Mouse (Mus musculus): ENCODE results near the gene Lrrc15.

Lrrc15 gene

DNA sequence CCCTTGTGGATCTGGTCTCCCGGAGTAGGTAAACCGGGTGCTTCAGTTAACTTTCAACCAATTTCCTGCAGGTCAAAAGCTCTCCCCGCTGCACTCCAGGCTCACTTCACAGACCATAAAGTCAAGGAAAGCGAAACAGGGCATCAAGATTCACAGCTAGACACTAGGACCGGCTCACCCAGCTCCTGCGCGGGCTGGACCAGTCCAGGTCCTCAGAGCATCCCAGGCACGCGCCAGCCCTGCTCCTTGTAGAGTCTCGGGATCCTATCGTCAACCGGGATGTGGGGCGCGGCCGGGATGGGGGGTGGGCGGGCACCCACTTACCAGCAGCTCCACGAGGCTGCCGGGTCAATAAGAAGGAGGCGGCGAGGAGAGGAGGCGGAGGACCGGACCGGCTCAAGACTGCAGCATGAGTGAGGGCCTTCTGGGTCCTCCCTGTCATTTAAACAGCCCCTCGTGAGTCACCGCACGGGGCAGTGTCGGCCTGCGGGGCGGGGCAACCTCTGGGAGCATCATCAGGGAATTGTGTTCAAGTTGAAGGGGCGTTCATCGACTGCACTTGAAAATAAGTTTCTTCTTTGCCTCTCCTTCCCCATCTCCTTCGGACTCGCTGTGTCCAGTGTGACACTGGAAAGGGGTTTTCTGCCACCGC lies at the start of gene Lrrc15:
Lrrc15 (minus strand) TSS at position 413 of the 652 bp plus-strand sequence.
- peak in 1 of 2 experiments; percentile 32 for DNase-seq (ENCODE audit: low spot score in 2 of 2)

DNA sequence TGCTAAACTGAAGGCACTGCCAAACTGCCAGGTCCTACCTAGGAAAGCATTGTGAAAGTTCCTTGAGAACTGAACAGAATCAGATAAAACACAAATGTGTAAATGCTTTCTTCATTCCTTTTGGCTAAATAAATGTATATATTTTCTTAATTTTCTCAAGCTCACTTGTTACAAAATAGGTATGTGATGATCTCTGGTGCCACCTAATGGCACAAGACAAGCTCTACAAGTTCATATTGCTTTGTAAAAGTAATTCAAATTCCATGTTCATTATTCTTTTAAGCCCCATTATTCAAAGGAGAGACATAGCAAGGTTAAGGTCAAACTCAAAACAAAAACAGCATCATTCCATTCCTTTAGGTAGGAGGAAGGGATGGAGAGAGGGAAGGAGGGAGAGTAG lies 31.2 kb upstream of the Lrrc15 start:
- no peak for DNase-seq (ENCODE audit: low spot score in 2 of 2)

DNA sequence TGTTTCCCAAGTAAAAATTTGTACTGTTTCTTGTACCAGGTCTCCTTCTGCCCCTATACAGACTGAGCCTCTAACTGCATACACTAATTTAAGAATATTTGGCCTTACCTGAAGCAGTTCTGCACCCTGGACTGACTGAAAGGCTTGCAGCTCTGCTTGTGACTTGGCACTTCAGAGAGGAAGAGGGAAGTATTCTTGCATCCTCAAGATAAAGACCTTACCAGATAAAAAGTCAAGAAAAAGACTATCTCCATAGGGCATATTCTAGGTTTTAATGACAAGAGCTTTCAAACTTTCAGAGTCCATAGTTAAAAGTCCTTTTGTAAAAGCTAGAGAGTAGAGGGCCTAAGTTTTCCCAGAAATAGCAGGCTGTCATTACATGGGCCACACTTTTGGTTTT lies 27.6 kb upstream of the Lrrc15 start, which contains the start of gene Gp5:
Gp5 (minus strand) TSS at position 133 of the 400 bp plus-strand sequence.
- no peak for DNase-seq (ENCODE audit: low spot score in 2 of 2)

DNA sequence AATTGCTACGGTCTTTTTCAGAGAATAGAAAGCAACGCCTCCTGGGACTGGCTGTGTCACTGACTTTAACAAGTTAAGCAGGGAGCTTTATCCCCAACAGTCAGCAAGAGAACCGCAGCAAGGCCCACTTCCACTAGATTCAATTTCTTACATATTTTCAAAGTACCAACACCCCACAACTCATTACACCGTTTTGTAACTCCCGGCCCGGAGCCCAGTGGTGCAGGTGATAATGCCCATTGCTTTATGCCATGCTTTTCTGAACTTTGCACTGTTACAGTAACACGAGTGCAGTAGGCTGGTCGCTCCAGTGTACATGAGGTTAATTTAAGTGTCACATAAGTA lies 27.1 kb upstream of the Lrrc15 start:
- DNase-seq (ENCODE audit: low spot score in 2 of 2) = no peak

DNA sequence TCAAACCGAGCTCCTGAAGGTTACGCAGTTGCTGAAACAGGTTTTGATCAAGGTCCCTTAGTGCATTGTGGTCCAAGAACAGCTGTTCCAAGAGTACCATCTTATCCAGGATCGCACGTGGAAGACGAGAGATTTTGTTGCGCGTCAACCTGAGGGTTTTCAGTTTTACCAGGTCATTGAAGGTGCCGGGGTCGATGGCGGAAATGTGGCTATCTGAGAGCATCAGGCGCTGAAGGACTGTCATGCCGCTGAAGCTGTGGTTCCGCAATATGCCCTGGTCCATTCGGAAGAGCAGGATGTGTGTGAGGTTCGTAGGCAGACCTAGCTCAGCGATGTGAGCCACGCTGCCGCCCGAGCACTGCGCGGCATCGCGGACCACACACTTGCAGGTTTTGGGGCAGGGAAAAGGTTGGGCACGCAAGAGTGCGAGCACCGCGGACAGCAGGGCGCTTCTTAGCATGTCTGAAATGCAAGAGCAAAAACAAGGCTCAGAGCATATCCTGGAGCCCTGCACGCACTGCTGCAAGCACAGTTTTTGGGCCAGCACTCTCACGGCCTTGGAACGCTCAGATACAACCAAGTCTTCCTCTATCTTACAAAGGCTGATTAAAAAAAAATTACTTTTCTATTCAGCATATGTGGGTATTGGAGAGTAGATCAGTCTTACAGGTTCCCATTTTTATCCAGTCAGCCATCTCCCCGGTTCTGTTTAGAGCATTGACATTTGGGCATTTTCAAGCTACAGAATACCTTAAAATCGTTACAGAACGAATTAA lies 26.5 kb upstream of the Lrrc15 start:
- DNase-seq (ENCODE audit: low spot score in 2 of 2) = peak in 1 of 2 experiments; percentile 24

DNA sequence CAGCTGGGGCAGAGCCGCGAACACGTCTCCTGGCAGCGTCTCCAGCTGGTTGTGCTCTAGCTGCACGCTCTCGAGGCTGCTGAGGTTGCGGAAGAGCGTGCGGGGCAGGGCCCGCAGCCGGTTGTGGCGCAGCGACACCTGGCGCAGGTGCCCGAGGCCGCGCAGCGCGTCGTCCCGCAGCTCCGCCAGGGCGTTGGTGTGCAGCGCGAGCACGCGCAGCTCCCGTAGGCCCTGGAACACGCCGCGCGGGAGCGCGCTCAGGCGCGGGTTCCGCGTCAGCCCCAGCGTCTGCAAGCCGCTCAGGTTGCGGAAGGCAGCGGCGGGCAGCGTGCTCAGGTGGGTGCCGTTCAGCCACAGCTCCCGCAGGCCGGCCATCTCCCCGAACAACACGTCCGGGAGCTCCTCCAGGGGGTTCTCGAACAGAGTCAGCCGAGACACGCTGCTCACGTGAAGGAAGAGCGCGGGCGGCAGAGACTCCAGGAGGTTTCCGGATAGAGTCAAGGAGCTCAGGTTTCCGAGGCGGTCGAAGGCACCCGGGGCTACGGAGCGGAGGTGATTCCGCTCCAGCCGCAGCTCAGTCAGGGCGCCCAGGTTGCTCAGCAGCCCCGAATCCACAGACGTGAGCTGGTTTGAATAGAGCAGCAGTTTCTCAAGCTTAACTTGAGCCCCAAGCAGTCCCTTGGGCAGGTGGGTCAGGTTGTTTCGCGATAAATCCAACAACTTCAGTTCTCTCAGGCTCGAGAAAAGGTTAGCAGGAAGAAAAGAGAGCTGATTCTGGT lies 25.7 kb upstream of the Lrrc15 start:
- peak; percentile 20 to 46 for DNase-seq (ENCODE audit: low spot score in 2 of 2)

DNA sequence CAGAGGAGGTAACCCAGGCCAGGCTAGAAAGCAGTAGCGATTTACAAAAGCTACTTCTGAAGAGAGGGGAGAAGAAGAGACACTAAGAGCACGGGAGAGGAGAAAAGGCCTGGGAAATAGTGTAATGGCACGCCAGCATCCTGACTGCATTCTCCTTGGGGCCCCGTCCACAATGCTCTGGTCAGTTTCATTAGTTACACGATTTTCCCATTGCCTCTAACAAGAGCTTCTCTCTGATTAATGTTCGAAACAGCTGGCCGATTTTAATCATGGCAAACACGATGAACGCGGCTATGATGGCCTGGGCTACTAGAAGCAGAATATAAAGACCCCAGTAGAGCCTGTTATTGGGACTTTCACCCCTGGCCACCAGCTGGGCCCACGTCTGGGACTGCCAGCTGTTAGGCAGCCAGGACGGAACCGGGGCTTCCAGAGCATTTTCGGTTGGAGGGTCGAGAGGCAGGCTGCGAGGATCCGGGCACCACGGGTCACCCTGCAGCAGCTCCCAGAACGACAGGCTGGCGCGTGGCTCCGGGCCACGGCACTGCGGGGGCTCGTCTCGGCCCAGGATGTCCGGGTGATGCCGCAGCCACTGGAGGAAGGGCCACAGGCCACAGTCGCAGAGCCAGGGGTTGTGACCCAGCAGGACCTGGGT lies 25.0 kb upstream of the Lrrc15 start:
- peak in 1 of 2 experiments; percentile 18 for DNase-seq (ENCODE audit: low spot score in 2 of 2)

DNA sequence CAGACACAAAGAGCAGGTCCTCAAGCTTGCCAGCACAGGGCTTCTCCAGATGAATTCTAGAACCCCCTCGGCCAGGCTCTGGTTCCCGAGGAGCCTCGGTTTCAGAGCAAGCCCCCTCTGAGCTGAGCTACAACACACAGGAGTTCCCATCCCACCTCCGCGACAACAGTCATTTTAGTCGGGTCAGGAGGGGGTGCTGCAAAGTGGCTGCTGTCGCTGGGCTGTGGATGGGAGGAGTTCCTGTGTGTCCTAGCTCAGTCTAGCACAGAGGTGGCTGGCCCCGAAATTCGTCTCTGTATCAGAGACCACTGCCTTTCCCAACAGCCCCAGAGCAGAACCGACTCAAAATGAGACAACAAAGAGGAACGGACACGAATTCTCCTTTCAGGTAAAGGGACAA lies 24.2 kb upstream of the Lrrc15 start:
- DNase-seq (ENCODE audit: low spot score in 2 of 2) = no peak

DNA sequence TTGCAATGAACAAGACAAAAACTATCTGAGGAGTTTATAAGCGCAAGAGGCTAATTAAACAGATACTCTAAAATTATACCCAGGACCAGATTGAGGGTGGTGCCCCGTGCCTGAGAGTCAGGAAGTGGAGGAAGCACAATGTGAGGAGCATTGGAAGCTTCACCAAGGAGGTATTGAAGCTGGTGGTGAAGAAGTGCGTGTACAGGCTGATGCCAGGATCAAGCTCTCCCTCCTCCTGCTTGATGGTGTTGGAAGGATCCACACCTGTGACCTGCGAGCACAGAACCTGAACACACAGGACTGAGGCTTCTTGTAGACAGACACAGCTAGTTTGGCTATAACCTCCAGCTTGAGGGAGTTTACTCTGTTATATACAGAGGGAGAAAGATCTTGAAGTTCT lies 23.0 kb upstream of the Lrrc15 start:
- DNase-seq (ENCODE audit: low spot score in 2 of 2) = no peak

DNA sequence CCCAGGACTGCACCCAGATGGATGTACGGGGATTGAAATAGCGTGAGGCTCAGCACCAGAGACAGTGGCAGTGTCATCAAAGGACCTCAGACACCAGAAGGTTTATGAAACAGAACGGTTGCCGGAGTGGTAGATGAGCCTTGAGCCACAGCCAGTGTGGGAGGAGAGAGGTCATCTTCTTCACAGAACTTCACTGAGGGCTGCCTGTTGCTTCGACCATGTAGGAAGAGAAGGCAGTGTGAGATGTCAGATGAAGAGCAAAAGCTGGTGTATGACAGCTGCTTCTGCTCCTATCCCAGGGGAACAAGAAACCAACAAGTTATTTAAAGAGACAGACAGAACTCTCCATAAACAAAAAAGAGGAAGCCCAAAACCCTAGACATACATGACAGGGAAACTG lies 21.2 kb upstream of the Lrrc15 start:
- DNase-seq (ENCODE audit: low spot score in 2 of 2) = no peak

DNA sequence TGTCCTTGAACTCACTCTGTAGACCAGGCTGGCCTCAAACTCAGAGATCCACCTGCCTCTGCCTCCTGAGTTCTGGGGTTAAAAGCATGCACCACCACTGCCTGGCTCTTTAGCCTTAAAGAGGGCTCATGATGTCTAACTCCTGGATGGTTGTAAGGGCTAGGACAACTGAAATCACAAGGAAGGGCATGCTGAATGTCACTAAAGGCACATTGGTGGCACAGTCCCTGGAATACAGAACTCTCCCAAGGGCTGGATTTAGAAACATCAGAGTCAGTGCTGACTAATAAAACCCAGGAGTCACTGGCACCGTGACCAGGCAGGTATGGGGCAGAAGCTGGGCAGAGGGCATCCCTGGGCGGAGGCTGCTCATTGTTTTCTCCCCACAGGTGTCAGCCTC lies 20.4 kb upstream of the Lrrc15 start:
- no peak for DNase-seq (ENCODE audit: low spot score in 2 of 2)

DNA sequence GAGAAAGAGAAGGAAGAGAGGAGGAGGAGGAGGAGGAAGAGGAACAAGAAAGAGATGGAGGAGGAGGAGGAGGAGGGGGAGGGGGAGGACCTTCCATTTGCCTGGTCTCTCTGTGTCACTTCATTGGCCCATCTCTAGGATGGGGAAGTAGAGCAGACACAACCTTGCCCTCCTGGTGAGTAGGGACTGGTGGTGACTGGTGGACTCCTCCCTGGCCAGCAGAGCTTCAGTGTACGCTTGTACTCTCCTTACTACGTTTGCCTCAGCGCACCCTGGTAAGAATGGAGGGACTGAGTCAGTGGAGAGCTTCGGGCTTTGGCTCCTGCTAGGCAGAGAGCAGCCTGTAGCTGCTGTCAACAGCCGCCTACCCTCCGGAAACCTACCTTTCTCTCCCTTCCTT lies 19.6 kb upstream of the Lrrc15 start:
- no peak for DNase-seq (ENCODE audit: low spot score in 2 of 2)

DNA sequence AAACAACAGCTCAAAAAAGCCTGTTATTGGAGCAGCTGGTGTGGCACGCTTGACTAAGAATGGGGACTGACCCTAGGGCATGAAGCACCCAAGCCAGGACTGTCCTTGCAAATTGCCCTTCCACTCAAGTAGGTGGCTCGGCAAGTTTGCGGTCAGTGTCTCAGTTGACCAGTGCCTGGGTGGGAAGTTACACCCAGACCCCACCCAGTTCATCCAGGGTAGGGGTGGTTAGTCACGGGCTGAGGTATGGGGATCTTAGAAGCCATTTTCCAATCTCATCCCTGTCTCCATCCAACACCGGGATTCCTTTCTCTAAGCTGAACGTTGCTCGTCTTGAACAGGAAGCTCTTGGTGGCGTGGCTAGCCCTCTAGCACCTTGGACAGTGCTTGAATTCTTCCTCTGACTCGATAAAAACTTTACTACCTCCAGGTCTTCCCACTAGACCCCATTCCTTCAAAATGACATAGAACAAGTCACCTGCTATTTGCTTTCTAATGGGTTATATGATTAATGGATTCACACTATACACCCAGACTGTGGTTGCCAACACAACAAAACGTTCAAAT lies 16.7 kb upstream of the Lrrc15 start:
- no peak for DNase-seq (ENCODE audit: low spot score in 2 of 2)

DNA sequence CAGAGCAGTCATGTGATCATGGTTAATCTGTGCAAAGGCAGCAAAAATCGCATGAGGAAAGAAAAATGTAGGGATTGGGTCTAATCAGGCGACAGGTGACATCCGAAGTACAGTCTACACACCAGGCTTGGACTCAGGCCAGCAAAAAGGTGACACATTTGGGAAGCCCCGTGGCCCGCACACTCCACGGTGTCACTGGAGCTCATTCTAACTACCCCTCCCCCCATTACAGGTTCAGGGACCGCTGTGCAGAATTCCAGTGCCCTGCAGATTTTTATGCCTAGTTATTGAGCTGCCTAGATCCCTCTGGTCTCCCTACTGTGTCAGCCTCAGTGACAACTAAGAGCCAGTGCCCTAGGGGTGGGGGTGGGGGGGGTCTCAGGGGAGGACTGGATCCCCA lies 14.4 kb upstream of the Lrrc15 start:
- DNase-seq (ENCODE audit: low spot score in 2 of 2) = no peak

DNA sequence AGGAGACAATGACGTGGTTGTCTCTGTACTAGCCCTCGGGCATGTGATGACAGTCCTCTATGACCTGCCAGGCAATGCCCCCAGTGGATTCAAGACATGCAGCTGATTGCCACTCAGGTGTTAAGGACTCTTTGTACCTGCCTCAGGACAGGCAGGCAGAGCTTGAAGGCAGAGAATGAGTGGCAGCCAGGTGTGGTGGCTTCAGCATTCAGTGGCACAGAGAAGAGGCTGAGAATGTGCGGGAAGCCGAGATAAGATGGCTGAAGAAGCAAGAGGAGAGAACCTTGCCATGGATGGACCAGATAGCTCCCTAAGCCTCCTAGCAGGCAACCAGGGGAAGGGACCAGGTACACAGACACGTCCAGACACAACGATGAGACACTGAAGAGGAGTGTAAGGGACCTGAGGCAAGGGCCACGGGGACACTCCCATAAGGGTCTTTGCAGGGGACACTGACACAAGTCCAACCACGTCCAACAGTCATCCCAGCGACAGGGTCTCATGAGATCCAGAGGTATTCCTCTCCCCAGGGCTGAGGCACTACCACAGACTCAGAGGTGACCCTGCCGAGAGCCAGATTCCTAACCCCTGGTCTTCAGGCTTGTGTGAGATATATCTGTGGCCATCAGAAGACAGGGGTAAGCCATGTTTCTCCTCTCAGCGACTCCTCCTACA lies 13.7 kb upstream of the Lrrc15 start:
- no peak for DNase-seq (ENCODE audit: low spot score in 2 of 2)

DNA sequence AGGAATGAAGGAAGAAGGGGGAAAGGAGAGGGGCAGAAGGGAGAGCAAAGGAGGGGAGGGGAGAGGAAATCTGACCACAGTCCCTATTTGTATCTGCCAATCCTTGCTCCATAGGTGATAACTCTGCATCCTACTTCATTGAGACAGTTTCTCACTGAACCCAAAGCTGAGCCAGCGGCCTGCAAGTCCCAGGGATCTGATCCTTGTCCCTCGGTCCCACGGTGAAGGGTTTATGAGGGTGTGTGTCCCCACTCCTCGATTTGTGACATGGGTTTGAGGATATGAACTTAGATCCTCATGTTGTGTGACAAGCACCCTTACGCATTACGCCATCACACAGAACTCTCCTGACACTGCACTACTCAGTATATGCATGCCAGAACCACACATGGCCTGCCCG lies 12.1 kb upstream of the Lrrc15 start:
- DNase-seq (ENCODE audit: low spot score in 2 of 2) = no peak

DNA sequence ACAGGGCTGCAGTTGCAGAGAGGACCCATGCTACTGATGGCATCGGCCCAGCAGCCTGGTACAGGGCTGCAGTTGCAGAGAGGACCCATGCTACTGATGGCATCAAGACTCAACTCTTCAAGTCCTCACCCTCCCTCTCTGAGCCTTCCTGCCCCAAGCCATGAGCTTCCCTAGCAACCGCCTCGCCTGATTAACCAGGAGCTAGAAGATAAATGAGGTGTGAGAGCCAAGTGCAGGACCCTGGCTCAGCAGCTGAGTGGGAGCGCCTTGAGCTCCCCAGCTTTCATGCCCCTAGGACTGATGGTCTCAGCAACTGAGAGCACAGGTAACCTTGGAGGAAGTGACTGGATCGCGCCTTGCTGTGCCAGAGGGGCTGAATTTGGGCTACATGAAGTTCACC lies 7.4 kb upstream of the Lrrc15 start:
- no peak for DNase-seq (ENCODE audit: low spot score in 2 of 2)

DNA sequence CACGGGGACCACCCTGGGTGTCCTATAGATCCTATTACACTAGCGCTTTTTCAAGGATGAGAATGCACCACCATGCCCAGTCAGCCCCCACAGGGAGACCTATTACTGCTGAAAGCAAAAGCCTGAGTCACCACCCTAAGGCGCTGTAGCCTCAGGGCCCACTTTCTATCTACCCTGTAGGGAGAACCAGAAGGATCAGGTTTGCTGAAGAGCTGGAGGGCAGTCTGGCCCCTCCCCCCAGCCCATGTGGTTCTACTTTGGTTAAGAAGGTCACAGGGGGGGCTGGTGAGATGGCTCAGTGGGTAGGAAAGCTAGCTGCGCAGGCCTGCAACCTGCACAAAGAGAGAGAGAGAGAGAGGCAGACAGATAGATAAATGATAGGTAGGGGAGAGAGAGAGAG lies 2.6 kb upstream of the Lrrc15 start:
- DNase-seq (ENCODE audit: low spot score in 2 of 2) = no peak

DNA sequence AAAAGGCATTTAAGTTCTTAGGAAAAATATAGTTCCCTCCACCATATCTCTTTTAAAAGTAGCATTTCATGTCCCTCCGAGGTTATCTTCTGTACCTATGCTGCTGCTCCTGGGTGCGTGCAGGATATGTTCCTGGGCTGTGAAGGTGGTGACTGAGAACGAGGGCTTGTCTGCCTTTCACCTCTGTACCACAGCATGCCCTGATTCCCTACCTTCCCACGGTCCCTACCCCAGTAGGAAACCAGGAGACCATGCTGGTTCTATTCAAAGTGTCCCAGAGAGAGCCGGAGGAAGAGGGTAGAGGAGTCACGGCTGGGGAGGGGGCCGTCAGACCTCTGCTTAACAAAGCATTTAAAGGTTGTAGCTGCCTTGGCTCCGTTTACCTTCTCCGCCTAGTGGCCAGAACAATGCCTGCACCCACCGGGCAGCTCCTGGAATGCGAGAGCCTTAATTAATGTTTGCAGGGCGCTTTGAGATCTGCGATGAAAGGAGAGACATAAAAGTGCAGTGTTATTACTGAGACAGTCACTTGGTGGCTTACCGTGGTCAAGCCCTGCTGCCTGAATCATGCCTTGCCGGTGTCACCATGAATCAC lies 784 bp upstream of the Lrrc15 start:
- DNase-seq (ENCODE audit: low spot score in 2 of 2) = peak in 1 of 2 experiments; percentile 61

DNA sequence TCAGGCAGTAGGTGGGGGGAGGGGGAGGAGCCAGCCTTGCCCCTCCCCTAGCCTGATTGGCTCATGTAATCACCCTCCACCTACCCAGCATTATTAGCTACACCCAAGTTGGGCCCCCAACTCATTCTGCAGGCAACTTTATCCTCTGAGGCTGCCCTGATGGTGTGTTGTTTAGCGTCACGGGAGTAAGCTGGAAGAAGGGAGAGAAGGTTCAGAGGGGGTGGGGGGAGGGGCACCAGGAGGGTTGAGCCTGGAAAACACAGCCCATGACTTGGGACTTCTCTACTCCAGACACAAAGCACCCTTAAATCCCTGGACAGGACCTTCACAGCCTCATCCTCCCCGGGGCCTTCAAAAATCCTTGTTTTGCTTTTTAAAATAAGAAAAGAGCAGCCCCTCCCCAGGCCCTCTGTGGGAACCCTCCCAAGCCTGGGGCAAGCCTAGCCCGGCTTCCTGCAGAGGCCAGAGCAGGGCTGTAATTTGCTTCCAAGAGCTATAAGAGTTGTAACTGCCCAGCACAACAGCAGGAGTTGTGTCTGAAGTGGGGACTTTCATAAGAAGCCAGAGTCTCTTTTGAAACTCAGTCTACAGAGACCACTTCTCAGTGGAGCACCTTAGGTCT lies 2.3 kb downstream of the Lrrc15 start:
- DNase-seq (ENCODE audit: low spot score in 2 of 2) = no peak

Data from spleen, postnatal 10 days (tissue).